20 mouse cellular contexts compared by ENCODE assay signal in genomic region chr8:94361774-94362431, GRCm38 (mm10). TPM values are rescaled to one million over a fixed set of nuclear protein-coding genes. Genes with fewer than 3 reads are reported as not detected.
DNase-seq lines count a peak whose midpoint lies in the region; ATAC-seq and TF ChIP-seq lines count a peak whose summit lies in the region.
"Had no signal": no experiment of that assay in that cellular context is flagged by ENCODE, and none has a peak within 500 bp of the region (broad histone marks: within the 10 kb centered on the region; RNA-seq: fewer than 3 reads in every experiment).

No protein-coding gene starts in this region.

- intact Hi-C loops in heart, postnatal 10 days (cut with DNase I) = no loop called here

- no peak for ATAC-seq in heart, embryonic 13.5 days (ENCODE audit: extremely low read depth, insufficient number of reproducible peaks, low FRiP score, low TSS enrichment)
- ATAC-seq in stomach, embryonic 15.5 days (ENCODE audit: insufficient read depth, low FRiP score, low read depth) = no peak
- ATAC-seq: forebrain, embryonic 13.5 days; hindbrain, embryonic 16.5 days had no signal

- H3K27ac ChIP-seq in heart, embryonic 13.5 days (replicated peaks) = peak overlapping the region; percentile 82; the same call in 1 of the 2 replicates
- peak overlapping the region; percentile 19; the same call in 1 of the 2 replicates for H3K27ac ChIP-seq in bone marrow, adult 2 months (ENCODE audit: control insufficient read depth, insufficient read depth, low read depth, low read length, poor library complexity)
- H3K27ac ChIP-seq in stomach, embryonic 15.5 days = peak overlapping the region; percentile 84; the same call in 1 of the 2 replicates
- H3K27ac ChIP-seq: forebrain, embryonic 13.5 days; limb, embryonic 12.5 days; lung, embryonic 15.5 days had no signal

- 80% methylated on average over 6 of the region's 6 CpGs for WGBS in heart, embryonic 13.5 days
- 84% methylated on average over 6 of the region's 6 CpGs for WGBS in bone marrow, adult 2 months
- WGBS in stomach, embryonic 15.5 days = 80% methylated on average over 6 of the region's 6 CpGs

- TF ChIP-seq CTCF in bone marrow, adult 2 months (IDR thresholded peaks at IDR 0.05; ENCODE audit: control insufficient read depth, insufficient read depth, low read length) = no peak

- no peak for DNase-seq in heart, postnatal 10 days
- peak; percentile 60 for DNase-seq in kidney, adult 9 months
- no peak for DNase-seq in kidney, adult 18-20 months
- DNase-seq in c-Kit-positive CD71-positive TER-119-positive erythroid progenitor cells, embryonic 14.5 days (ENCODE audit: low spot score) = no peak
- DNase-seq: cerebellum, adult 9-11 months; liver, embryonic 13.5 days; right cerebral cortex, postnatal 25 days; thymus, adult 18-20 months had no signal

- no peak for TF ChIP-seq POLR2A in bone marrow, adult 2 months (IDR thresholded peaks at IDR 0.05; ENCODE audit: borderline replicate concordance, control insufficient read depth, low read depth, low read length)

- no peaks in the 10 kb centered on the region for H3K9me3 ChIP-seq in heart, embryonic 13.5 days
- H3K9me3 ChIP-seq in stomach, embryonic 15.5 days = no peaks in the 10 kb centered on the region
- H3K9me3 ChIP-seq: forebrain, embryonic 13.5 days; limb, embryonic 12.5 days; liver, embryonic 13.5 days; lung, embryonic 15.5 days had no signal

- no peaks in the 10 kb centered on the region for H3K27me3 ChIP-seq in heart, embryonic 13.5 days (replicated peaks)
- H3K27me3 ChIP-seq in stomach, embryonic 15.5 days (replicated peaks) = no peaks in the 10 kb centered on the region
- H3K27me3 ChIP-seq: CH12.LX; forebrain, embryonic 13.5 days; limb, embryonic 12.5 days; lung, embryonic 15.5 days had no signal

- H3K4me2 ChIP-seq in heart, embryonic 13.5 days = no peak overlapping the region
- H3K4me2 ChIP-seq in stomach, embryonic 15.5 days = no peak overlapping the region
- H3K4me2 ChIP-seq: forebrain, embryonic 13.5 days; limb, embryonic 12.5 days; liver, embryonic 13.5 days; lung, embryonic 15.5 days; midbrain, embryonic 11.5 days had no signal

- H3K4me3 ChIP-seq in heart, embryonic 13.5 days = no peak overlapping the region
- no peak overlapping the region for H3K4me3 ChIP-seq in bone marrow, adult 2 months (replicated peaks; ENCODE audit: control insufficient read depth, low read depth, low read length)
- no peak overlapping the region for H3K4me3 ChIP-seq in stomach, embryonic 15.5 days (replicated peaks)
- H3K4me3 ChIP-seq: forebrain, embryonic 13.5 days; limb, embryonic 12.5 days; liver, embryonic 13.5 days; lung, embryonic 15.5 days had no signal

- H3K4me1 ChIP-seq in heart, embryonic 13.5 days = peaks cover 51% of the 10 kb centered on the region
- H3K4me1 ChIP-seq in bone marrow, adult 2 months (ENCODE audit: control insufficient read depth, insufficient read depth, low read length) = peaks cover 19% of the 10 kb centered on the region
- H3K4me1 ChIP-seq in stomach, embryonic 15.5 days = peaks cover 17% of the 10 kb centered on the region

- H3K36me3 ChIP-seq in heart, embryonic 13.5 days = no peaks in the 10 kb centered on the region
- H3K36me3 ChIP-seq in stomach, embryonic 15.5 days = no peaks in the 10 kb centered on the region
- H3K36me3 ChIP-seq: limb, embryonic 12.5 days; liver, embryonic 13.5 days; lung, embryonic 15.5 days had no signal

- H3K9ac ChIP-seq in heart, embryonic 13.5 days = no peak overlapping the region
- H3K9ac ChIP-seq in stomach, embryonic 15.5 days = no peak overlapping the region
- H3K9ac ChIP-seq: forebrain, embryonic 13.5 days; limb, embryonic 12.5 days; liver, embryonic 13.5 days; lung, embryonic 15.5 days had no signal

RNA-seq across cellular contexts. Expression of gene Herpud1, which starts 24.3 kb away (rescaled TPM):
- polyA plus RNA-seq in heart, embryonic 13.5 days (2015; fragmentation: Nextera tagmentation; extraction: Ambion mirVana) = 80.6 and 81.1 TPM in 2 replicates
- 100 to 1,000 TPM in 1 of 2 experiments, 10 to 100 TPM in 1; 80.4 to 138 TPM for total RNA-seq in heart, postnatal 10 days (2021)
- polyA plus RNA-seq in bone marrow, adult 2 months (2011; ENCODE audit: insufficient read depth, insufficient read length, low replicate concordance, missing spikeins) = 69.2 and 70.5 TPM in 2 replicates
- 144 and 158 TPM in 2 replicates for polyA plus RNA-seq in stomach, embryonic 15.5 days (2015; fragmentation: Nextera tagmentation; extraction: Ambion mirVana)

RNA-seq across cellular contexts. Expression of gene Slc12a3, which starts 32.9 kb away (rescaled TPM):
- not detected in 2 replicates for polyA plus RNA-seq in heart, embryonic 13.5 days (2015; fragmentation: Nextera tagmentation; extraction: Ambion mirVana)
- total RNA-seq in heart, postnatal 10 days (2021) = under 1 TPM in 1 of 2 experiments, not detected in 1; 0.38 TPM
- polyA plus RNA-seq in bone marrow, adult 2 months (2011; ENCODE audit: insufficient read depth, insufficient read length, low replicate concordance, missing spikeins) = 4.4 and 11.8 TPM in 2 replicates
- polyA plus RNA-seq in stomach, embryonic 15.5 days (2015; fragmentation: Nextera tagmentation; extraction: Ambion mirVana) = 0.08 and 0.09 TPM in 2 replicates
- total RNA-seq: gastrocnemius, postnatal 25 days; MEL had no signal
- polyA plus RNA-seq: embryonic facial prominence, embryonic 11.5 days; forebrain, embryonic 13.5 days; limb, embryonic 12.5 days; liver, embryonic 13.5 days; midbrain, embryonic 11.5 days had no signal

Comparison
In these comparisons a context has a peak if more than half of its experiments do, and no peak if none do; other contexts are left out.
1. H3K27ac ChIP-seq: peak in every context shown above with its lines; median percentile 84 in stomach, embryonic 15.5 days; 82 in heart, embryonic 13.5 days; 19 in bone marrow, adult 2 months.